Mouse (Mus musculus) lung, adult 2 months (tissue): ENCODE measurements around the gene Krcc1. TPM values are rescaled to one million over a fixed set of nuclear protein-coding genes. Genes with fewer than 3 reads are reported as not detected.

Source experiments
- DNase-seq: peaks from one replicate; pipeline ENCODE4 v3.0.0; 2022
- H3K4me1 ChIP-seq: fragments of 200-500 bp; 2 replicates; pipeline ENCODE4 v1.6.1; 2011; ENCODE audit warnings: low read length; ENCODE audit not compliant: control insufficient read depth, insufficient read depth
- H3K4me3 ChIP-seq: fragments of 200-500 bp; replicated peaks from 2 replicates; pipeline ENCODE3; 2011; ENCODE audit warnings: low read depth, mild to moderate bottlenecking, control low read depth, low read length; ENCODE audit errors: extremely low read depth
- CTCF ChIP-seq: fragments of 200-500 bp; IDR thresholded peaks from 2 replicates; pipeline ENCODE4 v1.5.1; 2011; ENCODE audit warnings: mild to moderate bottlenecking, low read length, control low read depth; ENCODE audit not compliant: insufficient read depth
- POLR2A ChIP-seq: fragments of 200-500 bp; IDR thresholded peaks from 2 replicates; pipeline ENCODE4 v1.6.1; 2011; ENCODE audit warnings: low read depth, mild to moderate bottlenecking, control low read depth, low read length, borderline replicate concordance; ENCODE audit errors: extremely low read depth
- WGBS: fragments of 180-500 bp; shearing (Covaris S2); methylation state at CpG from one replicate; pipeline ENCODE4 v1.1.7; 2018; 5-methylcytosine and 5-hydroxymethylcytosine counted together
- polyA plus RNA-seq: library from polyadenylated mRNA; depleted of rRNA; stranded (reverse); fragments of >200 nt; gene quantifications from 2 replicates; pipeline ENCODE4 v1.2.3, GENCODE M21; 2012; rRNA removed

Krcc1 gene
- 6.9 and 11.0 TPM in 2 replicates for polyA plus RNA-seq

DNA sequence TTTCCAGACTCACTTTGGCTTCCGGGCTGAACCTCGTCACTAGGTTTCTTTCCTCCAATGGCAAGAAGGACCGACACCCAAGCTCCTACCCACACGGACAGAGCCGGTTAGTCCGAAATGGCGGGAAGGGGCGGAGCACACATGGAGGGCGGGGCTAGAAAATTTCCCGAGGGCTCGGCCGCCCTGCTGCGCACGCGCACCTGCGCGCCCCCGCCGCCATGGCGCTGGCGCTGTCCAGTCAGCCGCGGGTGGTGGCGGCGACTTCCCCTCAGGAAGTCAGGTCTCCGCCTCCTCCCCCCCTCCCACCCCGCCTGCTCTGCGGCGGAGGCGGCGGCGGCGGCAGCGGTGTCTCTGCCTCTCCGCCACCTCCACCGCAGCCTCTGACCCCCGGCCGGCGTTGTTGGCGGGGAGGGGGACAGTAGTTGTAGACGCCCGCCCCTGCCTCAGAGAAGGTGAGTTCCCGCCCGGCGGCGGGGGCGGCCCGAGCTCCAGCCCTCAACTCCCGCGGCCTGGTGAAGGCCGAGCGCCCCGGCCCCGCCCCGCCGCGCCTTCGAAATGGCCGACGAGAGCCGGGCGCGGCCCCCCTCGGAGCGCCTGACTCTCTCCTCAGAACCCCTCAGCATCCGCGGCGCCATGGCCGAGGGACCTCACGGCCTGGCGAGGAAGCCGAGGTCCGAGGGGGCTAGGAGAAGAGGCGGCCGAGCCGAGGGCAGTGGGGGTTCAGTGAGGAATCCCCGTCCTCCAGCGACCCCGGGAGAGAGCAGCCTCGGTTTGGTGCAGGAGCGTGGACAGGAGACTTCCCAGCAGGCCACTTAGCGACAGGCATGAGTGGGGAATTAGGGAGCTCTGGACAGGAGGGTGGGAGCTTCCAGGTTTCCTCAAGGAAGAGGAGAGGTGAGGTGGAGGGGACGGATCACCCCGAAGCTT lies at the start of gene Krcc1:
TSS of gene Krcc1 (plus strand) at position 289 of the 927 bp plus-strand sequence.
- Histone ChIP-seq H3K4me3 (peak within 1 kb of the TSS; percentile 98), H3K4me1 (peaks cover 8% of the 10 kb centered on the region)
- TF ChIP-seq POLR2A (peak; percentile 77), CTCF (no peak)
- under 1% methylated on average over 82 of the region's 84 CpGs for WGBS
- peak; percentile 96 for DNase-seq

DNA sequence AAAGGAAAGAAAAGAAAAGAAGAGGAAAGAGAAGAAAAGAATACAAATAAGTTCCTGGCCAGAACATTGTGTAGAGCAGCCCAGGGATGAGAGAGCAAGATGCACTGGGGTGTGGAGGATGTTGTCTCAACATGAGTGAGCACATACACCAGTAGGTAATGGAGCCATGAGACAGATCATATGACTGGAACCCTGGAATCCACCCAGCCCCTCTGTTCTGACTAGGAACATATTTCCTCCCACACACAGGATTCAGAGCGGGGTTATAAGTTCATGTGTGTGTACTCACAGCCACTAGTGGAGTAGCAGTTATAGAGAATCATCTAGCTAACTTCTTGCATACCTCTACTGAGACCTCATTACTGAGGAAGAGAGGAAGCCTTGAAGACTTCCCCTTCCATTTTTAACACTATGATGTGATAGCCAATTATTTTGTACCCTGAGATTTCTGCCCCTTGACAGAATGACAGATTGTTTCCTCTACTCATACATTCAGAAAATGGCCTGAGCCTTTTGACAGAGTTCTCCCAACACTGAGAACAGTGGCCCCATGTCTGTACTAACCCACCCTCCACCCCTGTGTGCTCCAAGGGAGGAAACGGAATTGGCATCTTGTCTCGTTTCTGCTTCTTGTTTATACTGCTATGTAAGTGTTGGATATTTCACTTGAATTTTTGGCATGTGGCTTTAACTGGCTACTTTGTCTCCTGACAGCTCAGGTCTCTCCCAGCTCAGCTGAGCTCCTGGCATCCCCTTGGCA lies 47.1 kb upstream of the Krcc1 start:
- no peak for DNase-seq
- TF ChIP-seq CTCF (no peak), POLR2A (no peak)
- WGBS = 16% methylated on average over 3 of the region's 3 CpGs
- Histone ChIP-seq H3K4me3 (no peak overlapping the region), H3K4me1 (peaks cover 5% of the 10 kb centered on the region; the same call in 1 of the 2 replicates)

- no peak for TF ChIP-seq POLR2A
- no peak for TF ChIP-seq CTCF
- no peak overlapping the region for H3K4me3 ChIP-seq
Measured at GRCm38 (mm10) chr6:71226544-71226943, 44.9 kb upstream of the Krcc1 start.

DNA sequence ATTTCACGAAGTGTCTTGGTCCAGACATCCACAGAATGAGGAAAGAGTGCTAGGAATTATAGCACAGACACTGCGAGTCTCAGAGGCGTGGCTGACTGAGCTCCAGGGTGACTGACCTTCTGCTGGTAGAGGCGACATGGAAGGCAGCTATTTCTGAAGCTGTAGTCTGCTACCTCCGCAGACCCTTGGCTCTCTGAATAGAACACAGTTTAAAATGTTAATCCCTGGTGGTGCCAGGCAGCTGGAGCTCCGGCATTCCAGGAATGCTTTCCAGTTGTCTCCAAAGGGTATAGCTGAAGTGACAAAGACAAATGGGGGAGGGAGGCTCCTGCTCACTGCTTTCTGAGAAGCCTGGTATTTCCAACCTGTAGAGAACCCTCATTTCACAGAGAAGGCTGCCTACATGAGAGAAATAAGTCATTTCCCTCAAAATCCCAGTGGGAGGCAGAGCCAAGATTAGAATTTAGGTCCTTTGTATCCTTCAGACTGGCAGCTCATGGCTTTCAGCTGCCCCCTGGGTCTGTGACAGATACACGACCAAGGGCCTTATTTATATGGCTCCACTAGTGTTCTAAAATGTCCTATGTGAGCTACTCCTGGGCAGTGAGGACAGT lies 44.2 kb upstream of the Krcc1 start:
- WGBS = 30% methylated on average over 7 of the region's 7 CpGs
- H3K4me1 ChIP-seq = peaks cover 5% of the 10 kb centered on the region; the same call in 1 of the 2 replicates
- DNase-seq = no peak
- no peak overlapping the region for H3K4me3 ChIP-seq
- no peak for TF ChIP-seq CTCF
- TF ChIP-seq POLR2A = no peak

More at GRCm38 (mm10) chr6:71226544-71226943, 44.9 kb upstream of the Krcc1 start:
- WGBS = 55% methylated on average over 6 of the region's 6 CpGs
- H3K4me1 ChIP-seq = peaks cover 5% of the 10 kb centered on the region; the same call in 1 of the 2 replicates
- no peak for DNase-seq

DNA sequence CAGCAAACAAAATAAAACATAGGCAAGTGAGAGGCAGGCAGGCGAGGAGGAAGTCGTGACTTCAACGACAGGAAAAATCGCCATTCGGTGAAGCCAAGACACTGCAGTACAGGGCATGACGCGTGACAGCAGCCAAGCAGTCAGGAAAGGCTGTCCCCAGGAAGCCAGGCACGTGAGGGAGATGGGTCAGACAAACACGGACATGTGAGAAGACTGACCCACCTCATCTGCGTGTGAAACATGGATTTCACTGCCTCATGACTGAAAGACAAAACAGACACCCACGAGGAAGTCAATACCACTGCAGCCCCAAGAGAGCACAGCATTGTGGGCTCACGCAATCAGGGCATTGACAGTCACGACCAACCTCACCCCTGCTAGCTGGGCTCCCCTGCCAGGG lies 36.4 kb upstream of the Krcc1 start:
- DNase-seq = no peak
- Histone ChIP-seq H3K4me3 (no peak overlapping the region), H3K4me1 (0 out of 2 replicates have a peak, but pooled peaks cover 3% of the 10 kb centered on the region)
- WGBS = 54% methylated on average over 13 of the region's 13 CpGs
- TF ChIP-seq CTCF = no peak
- TF ChIP-seq POLR2A = no peak

DNA sequence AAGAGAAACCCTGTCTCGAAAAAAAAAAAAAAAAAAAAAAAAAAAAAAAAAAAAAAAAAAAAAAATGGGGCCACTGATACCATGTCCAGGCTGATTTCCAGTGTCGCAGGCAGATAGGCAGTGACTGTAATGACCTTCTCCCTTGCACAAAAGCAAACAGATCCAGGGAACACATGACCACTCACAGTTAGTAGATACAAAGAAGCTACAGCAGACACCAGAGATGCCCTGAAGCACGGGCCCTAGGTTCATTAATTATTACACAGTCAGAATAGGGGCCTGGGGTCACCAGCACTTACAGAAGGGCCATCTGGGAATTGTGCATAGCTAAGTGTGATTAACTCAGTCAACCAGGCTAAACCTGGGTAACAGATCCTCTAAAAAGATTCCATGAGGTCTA lies 35.5 kb upstream of the Krcc1 start:
- TF ChIP-seq CTCF (no peak), POLR2A (no peak)
- Histone ChIP-seq H3K4me3 (no peak overlapping the region), H3K4me1 (0 out of 2 replicates have a peak, but pooled peaks cover 3% of the 10 kb centered on the region)
- no peak for DNase-seq
- WGBS = 63% methylated on average over 3 of the region's 3 CpGs

GRCm38 (mm10) chr6:71236506-71236905 lies 35.0 kb upstream of the Krcc1 start:
- no peak overlapping the region for H3K4me3 ChIP-seq
- TF ChIP-seq POLR2A = no peak
- no peak for TF ChIP-seq CTCF
- H3K4me1 ChIP-seq = 0 out of 2 replicates have a peak, but pooled peaks cover 3% of the 10 kb centered on the region
- 72% methylated on average over 6 of the region's 6 CpGs for WGBS
- no peak for DNase-seq

GRCm38 (mm10) chr6:71237031-71237431 lies 34.4 kb upstream of the Krcc1 start:
- Histone ChIP-seq H3K4me3 (no peak overlapping the region), H3K4me1 (0 out of 2 replicates have a peak, but pooled peaks cover 3% of the 10 kb centered on the region)
- 63% methylated on average over 6 of the region's 6 CpGs for WGBS
- TF ChIP-seq POLR2A (no peak), CTCF (no peak)
- DNase-seq = no peak
